25 mouse cellular contexts compared by ENCODE assay signal in the genomic region with DNA sequence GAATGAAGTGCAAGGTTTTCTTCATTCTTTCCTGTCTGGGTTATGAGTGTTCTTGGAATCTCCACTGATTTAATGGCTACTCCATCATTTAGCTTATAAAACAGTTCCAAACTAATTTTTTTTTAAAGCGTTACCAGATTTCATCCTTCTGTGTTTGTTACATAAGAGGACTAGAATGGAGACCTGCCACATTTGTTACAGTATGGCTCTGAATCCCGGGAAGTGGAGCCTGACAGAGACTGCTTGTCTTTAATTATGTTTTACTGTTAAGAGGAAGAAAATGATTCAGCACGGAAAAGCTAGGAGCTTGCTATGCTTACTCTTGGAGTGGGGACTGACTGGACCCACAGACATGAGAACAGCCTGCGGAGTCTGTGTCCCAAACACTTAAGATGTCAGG. TPM values are rescaled to one million over a fixed set of nuclear protein-coding genes. Genes with fewer than 3 reads are reported as not detected.
DNase-seq lines count a peak whose midpoint lies in the region; ATAC-seq and TF ChIP-seq lines count a peak whose summit lies in the region.
"Had no signal": no experiment of that assay in that cellular context is flagged by ENCODE, and none has a peak within 500 bp of the region (broad histone marks: within the 10 kb centered on the region; RNA-seq: fewer than 3 reads in every experiment).

No protein-coding gene starts in this region.

- H3K9ac ChIP-seq in hindbrain, embryonic 12.5 days: no peak overlapping the region
- H3K9ac ChIP-seq: embryonic facial prominence, embryonic 13.5 days; embryonic facial prominence, embryonic 15.5 days; forebrain, embryonic 12.5 days; forebrain, postnatal 0 days had no signal

- H3K4me2 ChIP-seq in hindbrain, embryonic 12.5 days (replicated peaks): no peak overlapping the region
- H3K4me2 ChIP-seq: embryonic facial prominence, embryonic 13.5 days; embryonic facial prominence, embryonic 15.5 days; forebrain, embryonic 12.5 days had no signal

- H3K9me3 ChIP-seq in heart, embryonic 10.5 days: no peaks in the 10 kb centered on the region
- no peaks in the 10 kb centered on the region for H3K9me3 ChIP-seq in hindbrain, embryonic 12.5 days (replicated peaks)
- H3K9me3 ChIP-seq: embryonic facial prominence, embryonic 13.5 days; embryonic facial prominence, embryonic 15.5 days; forebrain, embryonic 10.5 days; forebrain, embryonic 12.5 days had no signal

- peak; percentile 6 for DNase-seq in heart, adult 11 months
- DNase-seq in heart, embryonic 10.5 days (ENCODE audit: low spot score): no peak
- DNase-seq in layer of hippocampus, adult 2 months (ENCODE audit: low spot score in 2 of 2): peak; percentile 26 to 43
- DNase-seq in layer of hippocampus, adult 8-10 months (ENCODE audit: low spot score in 2 of 2): no peak
- peak; percentile 24 for DNase-seq in brain, adult 2 months (ENCODE audit: low read depth, low spot score)
- DNase-seq in layer of hippocampus, adult 9-11 months: peak; percentile 23
- no peak for DNase-seq in cerebellum, postnatal 36 days
- DNase-seq: adrenal gland, adult 2 months; adrenal gland, postnatal 10 days; adrenal gland, postnatal 25 days; cerebellum, adult 11-12 months; cerebellum, adult 2 months; cerebellum, adult 9-10 months; cerebellum, postnatal 10 days; cerebellum, postnatal 25 days; embryo, embryonic 11 days; forebrain, postnatal 0 days had no signal

- H3K36me3 ChIP-seq in heart, embryonic 10.5 days: peaks cover 76% of the 10 kb centered on the region
- peaks cover 84% of the 10 kb centered on the region for H3K36me3 ChIP-seq in hindbrain, embryonic 12.5 days

- H3K4me3 ChIP-seq in heart, embryonic 10.5 days: no peak overlapping the region
- no peak overlapping the region for H3K4me3 ChIP-seq in layer of hippocampus, adult 2 months
- H3K4me3 ChIP-seq in hindbrain, embryonic 12.5 days: no peak overlapping the region
- H3K4me3 ChIP-seq: embryonic facial prominence, embryonic 13.5 days; embryonic facial prominence, embryonic 15.5 days; erythroblast, embryonic 14.5 days; forebrain, embryonic 10.5 days; forebrain, embryonic 12.5 days had no signal

- ATAC-seq in hindbrain, embryonic 12.5 days (ENCODE audit: low FRiP score): no peak
- ATAC-seq: forebrain, embryonic 14.5 days; forebrain, postnatal 0 days had no signal

- WGBS in heart, embryonic 10.5 days: 92% methylated on average over 4 of the region's 4 CpGs
- 94% methylated on average over 4 of the region's 4 CpGs for WGBS in hindbrain, embryonic 12.5 days

- TF ChIP-seq CTCF in layer of hippocampus, adult 2 months (conservative IDR thresholded peaks at IDR 0.05): no peak

- H3K27ac ChIP-seq in heart, embryonic 10.5 days: no peak overlapping the region
- H3K27ac ChIP-seq in layer of hippocampus, adult 2 months: peak overlapping the region; percentile 92
- H3K27ac ChIP-seq in hindbrain, embryonic 12.5 days: no peak overlapping the region
- H3K27ac ChIP-seq: embryonic facial prominence, embryonic 13.5 days; embryonic facial prominence, embryonic 15.5 days; forebrain, embryonic 10.5 days; forebrain, embryonic 12.5 days had no signal

- H3K27me3 ChIP-seq in heart, embryonic 10.5 days (ENCODE audit: insufficient read depth, poor library complexity, severe bottlenecking): no peaks in the 10 kb centered on the region
- no peaks in the 10 kb centered on the region for H3K27me3 ChIP-seq in hindbrain, embryonic 12.5 days
- H3K27me3 ChIP-seq: embryonic facial prominence, embryonic 13.5 days; embryonic facial prominence, embryonic 15.5 days; forebrain, embryonic 12.5 days had no signal

- H3K4me1 ChIP-seq in heart, embryonic 10.5 days: no peaks in the 10 kb centered on the region
- H3K4me1 ChIP-seq in hindbrain, embryonic 12.5 days: no peaks in the 10 kb centered on the region
- H3K4me1 ChIP-seq: embryonic facial prominence, embryonic 13.5 days; embryonic facial prominence, embryonic 15.5 days; forebrain, embryonic 10.5 days; forebrain, embryonic 12.5 days had no signal

RNA-seq across cellular contexts. Expression of a gene that starts 5.0 kb away (rescaled TPM):
- not detected in 2 replicates for polyA plus RNA-seq in heart, embryonic 10.5 days (2016; fragmentation: Nextera tagmentation; extraction: Ambion mirVana)
- total RNA-seq in layer of hippocampus, adult 2 months (2021): under 1 TPM in 1 of 2 experiments, not detected in 1; 0.20 TPM
- under 1 TPM in 2 of 4 experiments, not detected in 2; 0.25 to 0.27 TPM for total RNA-seq in layer of hippocampus, adult 8-10 months (2022)
- polyA plus RNA-seq in hindbrain, embryonic 12.5 days (2016; fragmentation: Nextera tagmentation; extraction: Ambion mirVana): not detected in 2 replicates
- total RNA-seq: adrenal gland, postnatal 25 days had no signal
- polyA plus RNA-seq: adrenal gland, adult 2 months; cerebellum, adult 2 months; embryonic facial prominence, embryonic 11.5 days; embryonic facial prominence, embryonic 13.5 days; erythroblast, embryonic 14.5 days; forebrain, embryonic 12.5 days; forebrain, embryonic 14.5 days; forebrain, postnatal 0 days had no signal

RNA-seq across cellular contexts. Expression of a gene that starts 14.0 kb away (rescaled TPM):
- polyA plus RNA-seq in heart, embryonic 10.5 days (2016; fragmentation: Nextera tagmentation; extraction: Ambion mirVana): 70.2 and 81.7 TPM in 2 replicates
- total RNA-seq in layer of hippocampus, adult 2 months (2021): 10 to 100 TPM; 34.0 to 34.8 TPM
- total RNA-seq in layer of hippocampus, adult 8-10 months (2022): 10 to 100 TPM; 31.1 to 39.7 (median 35.2) TPM
- polyA plus RNA-seq in hindbrain, embryonic 12.5 days (2016; fragmentation: Nextera tagmentation; extraction: Ambion mirVana): 68.5 and 80.6 TPM in 2 replicates

RNA-seq across cellular contexts. Expression of a gene that starts 28.3 kb away (rescaled TPM):
- polyA plus RNA-seq in heart, embryonic 10.5 days (2016; fragmentation: Nextera tagmentation; extraction: Ambion mirVana): 49.5 and 56.9 TPM in 2 replicates
- 10 to 100 TPM; 49.1 to 54.1 TPM for total RNA-seq in layer of hippocampus, adult 2 months (2021)
- 10 to 100 TPM; 50.2 to 52.5 (median 52.1) TPM for total RNA-seq in layer of hippocampus, adult 8-10 months (2022)
- 97.4 and 101 TPM in 2 replicates for polyA plus RNA-seq in hindbrain, embryonic 12.5 days (2016; fragmentation: Nextera tagmentation; extraction: Ambion mirVana)

RNA-seq across cellular contexts. Expression of a gene that starts 46.3 kb away (rescaled TPM):
- polyA plus RNA-seq in heart, embryonic 10.5 days (2016; fragmentation: Nextera tagmentation; extraction: Ambion mirVana): 24.2 and 31.5 TPM in 2 replicates
- 10 to 100 TPM; 51.9 to 53.8 TPM for total RNA-seq in layer of hippocampus, adult 2 months (2021)
- 10 to 100 TPM; 49.5 to 55.8 (median 52.1) TPM for total RNA-seq in layer of hippocampus, adult 8-10 months (2022)
- polyA plus RNA-seq in hindbrain, embryonic 12.5 days (2016; fragmentation: Nextera tagmentation; extraction: Ambion mirVana): 35.2 and 40.1 TPM in 2 replicates

RNA-seq across cellular contexts. Expression of a gene that starts 47.1 kb away (rescaled TPM):
- polyA plus RNA-seq in heart, embryonic 10.5 days (2016; fragmentation: Nextera tagmentation; extraction: Ambion mirVana): 21.7 and 22.5 TPM in 2 replicates
- 10 to 100 TPM; 19.6 TPM for total RNA-seq in layer of hippocampus, adult 2 months (2021)
- total RNA-seq in layer of hippocampus, adult 8-10 months (2022): 10 to 100 TPM; 18.0 to 20.3 (median 19.2) TPM
- 28.5 and 34.1 TPM in 2 replicates for polyA plus RNA-seq in hindbrain, embryonic 12.5 days (2016; fragmentation: Nextera tagmentation; extraction: Ambion mirVana)

Comparison
In these comparisons a context has a peak if more than half of its experiments do, and no peak if none do; other contexts are left out.
1. DNase-seq: peak in heart, adult 11 months (single experiment), layer of hippocampus, adult 2 months (2 of 2), brain, adult 2 months (single experiment) and layer of hippocampus, adult 9-11 months (single experiment); none in heart, embryonic 10.5 days (single experiment), layer of hippocampus, adult 8-10 months (0 of 2) and cerebellum, postnatal 36 days (0 of 2).